Mouse (Mus musculus) cerebellum, postnatal 10 days (tissue): Measurements from ENCODE around the gene Gtf2h3.
A peak's percentile ranks its signal among the peaks of the same experiment; 100 is the strongest.
"Not testable (repeated sequence)": the region's sequence is repeated elsewhere in the genome, so short reads cannot be mapped to it uniquely, and the experiment has no call there.

Experiments
- DNase-seq, 2 experiments: peaks; one replicate each; pipeline ENCODE4 v3.0.0; 2021; ENCODE audit warnings: mixed read lengths in 2 of 2

Gene Gtf2h3

DNA sequence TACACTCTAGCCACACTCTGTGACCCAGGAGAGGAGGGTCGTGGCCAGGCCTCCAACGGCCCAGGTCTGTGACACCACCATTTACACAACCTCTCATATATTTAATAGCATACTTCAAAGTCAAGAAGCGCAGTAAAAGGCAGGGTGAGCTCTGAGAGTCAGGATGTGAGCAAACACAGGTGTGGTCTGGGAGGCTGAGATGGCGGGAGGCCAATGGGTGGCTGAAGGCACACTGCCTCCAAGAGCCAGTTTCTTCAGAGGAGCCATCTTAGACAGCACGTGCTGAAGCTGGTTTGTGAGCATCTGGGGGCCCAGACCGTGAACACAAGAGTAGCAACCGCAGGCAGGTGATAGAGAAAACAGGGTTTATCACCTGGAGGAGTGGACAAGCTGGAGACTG, 3.5 kb upstream of the Gtf2h3 start:
- no peak for DNase-seq

DNA sequence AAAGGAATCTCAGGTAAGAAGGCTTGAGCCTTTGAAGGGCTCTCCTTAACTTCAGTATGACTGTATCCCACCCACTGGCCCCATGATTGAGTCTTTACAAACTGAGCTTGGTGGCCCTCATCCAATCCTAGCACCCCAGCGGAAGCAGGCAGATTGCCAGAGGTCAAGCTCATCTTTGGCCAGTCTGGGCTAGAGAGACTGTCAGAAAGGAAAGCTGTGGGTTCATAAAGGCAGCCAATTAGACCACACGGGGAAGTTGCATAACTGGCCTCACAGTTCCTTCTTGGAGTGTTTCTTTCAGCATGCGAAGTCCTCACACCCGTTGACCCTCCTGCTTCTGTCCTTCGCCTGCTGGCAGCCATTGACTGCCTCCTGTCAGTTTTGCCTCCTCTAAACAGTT, 3.6 kb downstream of the Gtf2h3 start:
- DNase-seq: peak in 1 of 2 experiments; percentile 18

DNA sequence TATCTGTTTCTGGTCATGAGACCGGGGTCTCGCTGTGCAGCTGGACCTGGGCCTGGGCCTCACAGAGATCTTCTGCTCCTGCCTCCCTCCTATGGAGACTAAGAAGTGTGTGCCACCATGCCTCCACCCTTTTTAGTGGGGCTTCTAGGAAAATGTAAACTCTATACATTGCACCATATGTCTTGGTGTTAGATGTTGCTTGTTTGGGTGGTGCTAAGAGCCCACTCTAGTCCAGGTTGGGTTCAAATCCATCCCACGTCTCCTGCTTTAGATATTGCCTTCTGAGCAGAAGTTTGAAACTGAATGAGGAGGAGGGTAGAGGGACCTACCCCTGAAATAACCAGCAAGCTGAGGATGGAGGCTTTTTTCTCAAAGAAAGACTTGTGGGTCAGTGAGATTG, 13.8 kb downstream of the Gtf2h3 start:
- DNase-seq: no peak

DNA sequence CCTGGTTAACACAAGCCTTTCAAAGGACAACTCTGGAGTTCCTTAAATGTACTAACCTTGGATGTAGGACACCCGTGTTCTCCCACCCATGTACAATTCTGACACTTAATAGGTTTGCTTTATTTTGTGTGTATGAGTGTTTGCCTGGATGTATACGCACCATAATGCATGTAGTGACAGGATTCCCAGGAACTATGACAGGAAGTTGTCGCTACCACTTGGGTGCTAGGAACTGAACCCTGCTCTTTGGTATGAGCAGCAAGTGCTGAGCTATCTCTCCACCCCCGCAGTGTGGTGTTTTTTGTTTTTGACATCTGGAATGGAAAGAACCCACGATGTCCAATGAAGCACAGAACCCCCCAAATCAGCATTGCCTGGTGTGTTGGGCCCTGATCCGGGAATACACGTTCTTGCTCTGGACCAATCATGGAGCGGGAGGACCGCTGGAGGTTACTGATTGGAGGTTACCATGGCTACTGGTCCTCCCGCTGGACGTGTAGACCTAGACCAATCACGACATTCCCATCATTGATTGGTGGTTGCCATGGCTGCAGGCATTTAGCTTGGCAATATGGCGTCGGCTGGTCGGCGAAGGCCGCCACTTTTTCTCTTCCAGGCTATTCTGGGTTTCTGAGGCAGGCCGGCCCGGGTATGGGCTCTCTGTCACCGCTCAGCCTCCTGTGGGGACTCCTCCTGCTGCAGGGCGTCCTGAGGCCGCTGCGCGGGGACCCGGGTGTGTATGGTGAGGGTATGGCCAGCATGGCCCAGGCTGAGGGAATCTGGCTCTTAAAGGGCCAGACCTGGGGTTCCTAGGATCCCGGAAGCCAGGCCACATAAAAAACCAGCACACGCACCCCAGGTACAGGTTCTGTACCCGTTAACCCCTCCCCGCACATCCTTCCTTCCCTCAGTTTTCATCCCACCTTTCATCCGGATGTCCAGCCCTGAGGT, 19.6 kb downstream of the Gtf2h3 start:
- peak; percentile 96 to 97 for DNase-seq

DNA sequence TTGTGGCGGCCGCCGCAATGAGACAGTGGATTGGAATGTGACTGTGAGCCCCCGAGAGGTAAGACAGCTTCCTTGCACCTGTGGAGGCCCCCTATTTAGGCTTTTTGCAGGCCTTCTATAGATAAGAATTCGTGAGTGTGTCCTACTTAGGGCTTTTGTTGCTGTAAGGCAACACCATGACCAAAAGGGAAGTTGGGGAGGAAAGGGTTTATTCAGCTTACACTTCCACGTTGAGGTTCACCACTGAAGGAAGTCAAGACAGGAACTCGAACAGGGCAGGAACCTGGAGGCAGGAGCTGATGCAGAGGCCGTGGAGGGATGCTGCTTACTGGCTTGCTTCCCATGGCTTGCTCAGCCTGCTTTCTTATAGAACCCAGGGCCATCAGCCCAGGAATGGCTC, 20.8 kb downstream of the Gtf2h3 start:
- not testable (repeated sequence) for DNase-seq

DNA sequence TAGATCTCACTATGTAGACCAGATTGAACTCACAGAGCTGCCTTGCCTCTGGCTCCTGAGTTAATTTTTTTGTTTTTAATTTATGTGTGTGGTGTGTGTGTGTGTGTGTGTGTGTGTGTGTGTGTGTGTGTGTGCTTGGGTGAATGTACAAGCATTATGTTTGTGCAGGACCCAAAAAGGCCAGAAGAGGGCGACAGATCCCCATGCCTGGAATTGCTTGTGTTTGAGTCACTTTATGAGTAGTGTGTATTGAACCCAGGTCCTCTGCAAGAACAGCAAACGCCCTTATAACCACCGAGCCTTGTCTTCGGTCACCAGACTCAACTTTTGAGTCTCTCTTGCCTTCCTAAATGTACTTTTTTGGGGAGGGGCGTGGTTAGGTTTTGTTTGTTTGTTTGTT, 23.4 kb downstream of the Gtf2h3 start:
- peak; percentile 74 to 80 for DNase-seq

DNA sequence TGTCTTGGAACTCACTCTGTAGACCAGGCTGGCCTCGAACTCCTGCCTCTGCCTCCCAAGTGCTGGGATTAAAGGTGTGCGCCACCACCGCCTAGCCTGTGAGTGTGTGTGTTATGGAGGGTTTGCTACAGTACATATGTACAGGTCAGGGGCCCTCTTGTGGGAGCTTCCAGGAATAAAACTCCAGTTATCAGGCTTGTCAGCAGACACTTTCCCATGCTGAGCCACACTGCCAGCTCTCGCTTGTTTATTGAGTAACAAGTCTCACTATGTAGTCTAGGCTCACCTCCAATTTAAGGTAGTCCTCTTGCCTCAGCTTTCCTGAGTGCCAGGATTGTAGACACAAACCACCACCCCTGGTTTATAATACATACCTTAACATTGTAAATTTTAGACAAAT, 25.4 kb downstream of the Gtf2h3 start:
- DNase-seq: no peak

DNA sequence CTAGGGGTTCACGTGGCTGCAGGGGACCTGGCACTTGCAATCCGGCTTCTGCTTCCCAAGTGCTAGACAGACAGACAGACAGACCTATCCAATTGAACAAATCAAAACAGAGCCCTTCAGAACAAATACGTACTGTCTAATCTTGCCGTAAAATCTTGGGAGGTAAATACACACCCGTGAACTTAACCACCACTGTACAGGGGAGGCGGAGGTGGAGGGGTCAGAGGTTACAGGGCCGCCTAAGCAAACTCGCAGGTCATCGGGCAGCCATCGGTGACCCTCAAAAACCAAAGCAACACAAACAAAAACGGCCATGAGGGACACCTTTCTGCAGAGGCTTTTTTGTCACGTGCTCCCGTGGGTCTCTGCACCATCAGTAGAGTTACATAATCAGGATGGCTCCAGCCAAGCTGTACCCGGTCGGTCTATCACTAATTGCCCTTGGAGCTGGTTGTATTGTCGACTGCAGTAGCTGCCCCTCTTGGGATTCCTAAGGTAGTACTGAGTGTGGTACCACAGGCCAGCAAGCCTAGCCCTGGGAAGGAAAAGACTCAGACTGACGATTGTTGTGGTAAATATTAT, 26.2 kb downstream of the Gtf2h3 start:
- no peak for DNase-seq

DNA sequence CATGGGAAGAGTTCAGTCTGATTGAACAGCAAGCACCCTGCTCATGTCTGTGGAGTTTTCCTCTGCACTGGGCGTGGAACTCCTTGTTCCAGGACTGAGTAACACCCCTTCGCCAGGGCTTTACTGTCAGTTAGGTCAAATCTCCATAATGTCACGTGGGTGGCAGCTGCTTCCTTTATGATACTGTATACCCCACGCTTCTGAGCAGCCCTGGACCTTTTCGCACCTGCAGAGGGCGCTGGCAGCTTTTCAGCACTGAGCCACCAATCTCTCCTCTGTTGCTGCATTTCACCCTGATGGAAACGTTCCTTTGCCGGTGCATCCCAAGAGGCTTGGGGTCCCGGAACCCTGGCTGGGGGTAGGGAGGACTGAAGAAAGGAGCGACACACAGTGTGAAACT, 32.0 kb downstream of the Gtf2h3 start:
- no peak for DNase-seq

DNA sequence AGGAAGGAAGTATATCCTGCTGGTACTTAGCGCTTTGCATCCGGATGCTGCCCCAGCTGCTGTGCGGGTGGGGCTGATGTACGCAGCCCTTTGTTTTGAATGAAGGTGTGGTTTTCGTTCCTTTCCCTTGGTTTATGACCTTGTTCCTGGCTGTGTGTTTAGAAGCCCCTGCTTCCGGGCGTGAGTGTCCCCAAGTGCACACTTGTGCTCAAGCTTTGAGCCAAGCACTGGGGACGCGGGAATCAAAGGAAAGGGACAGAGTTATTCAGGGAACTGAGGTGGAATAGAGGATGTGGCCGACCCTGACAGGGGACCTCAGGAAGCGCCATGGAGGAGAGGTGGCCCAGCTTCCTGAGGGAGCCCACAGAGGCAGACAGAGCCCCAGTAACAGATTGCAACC, 35.8 kb downstream of the Gtf2h3 start:
- DNase-seq: no peak

DNA sequence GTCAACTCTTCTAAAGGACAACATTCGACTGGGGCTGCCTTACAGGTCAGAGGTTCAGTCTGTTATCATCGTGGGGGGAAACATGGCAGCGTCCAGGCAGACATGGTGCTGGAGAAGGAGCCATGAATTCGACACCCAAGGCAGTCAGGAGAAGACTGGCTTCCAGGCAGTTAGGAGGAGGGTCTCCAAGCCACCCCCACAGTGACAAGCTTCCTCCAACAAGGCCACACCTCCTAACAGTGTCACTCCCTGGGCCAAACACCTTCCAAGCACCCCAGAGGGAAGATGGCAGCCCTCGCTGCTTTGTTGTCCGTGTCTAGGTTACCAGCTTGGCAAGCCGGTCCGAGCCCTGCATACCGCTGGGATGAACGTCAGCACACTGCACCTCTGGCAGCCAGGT, 39.8 kb downstream of the Gtf2h3 start:
- no peak for DNase-seq

DNA sequence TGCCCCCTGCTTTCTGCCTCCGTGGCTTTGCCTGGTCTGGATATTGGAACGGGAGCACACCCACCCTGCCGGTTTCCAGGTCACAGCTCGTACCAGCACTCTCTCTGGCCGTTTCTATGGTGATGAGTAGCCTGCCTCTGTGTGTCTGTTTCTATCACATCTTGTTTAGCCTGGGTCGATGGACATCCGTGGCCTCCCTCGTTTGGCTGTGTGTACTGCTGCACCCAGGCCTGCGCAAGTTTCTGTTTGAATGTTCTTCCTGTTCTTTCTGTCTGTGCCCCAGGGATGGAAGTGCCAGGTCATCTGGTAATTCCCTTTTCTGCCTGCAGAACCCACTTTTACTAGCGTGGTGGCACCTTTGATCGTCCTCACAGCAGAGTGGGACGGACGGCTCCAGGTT, 42.4 kb downstream of the Gtf2h3 start:
- DNase-seq: no peak

DNA sequence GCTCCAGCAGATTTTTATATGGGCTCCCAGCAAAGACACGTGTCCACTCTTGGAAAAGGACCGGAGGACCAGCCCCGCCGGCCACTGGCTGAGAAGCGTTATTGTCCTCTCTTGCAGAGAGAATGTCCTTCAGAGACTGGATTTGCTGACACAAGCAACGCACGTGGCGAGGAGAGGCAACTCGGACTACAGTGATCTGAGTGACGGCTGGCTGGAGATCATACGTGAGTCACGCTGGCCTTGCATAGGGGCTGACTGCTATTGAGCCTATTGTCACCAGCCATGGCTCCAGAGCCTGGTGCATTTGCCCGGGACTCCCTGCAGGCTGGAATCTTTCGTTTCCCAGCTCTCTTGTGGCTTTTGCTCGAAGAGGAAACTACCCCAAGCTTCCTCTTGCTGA, 44.0 kb downstream of the Gtf2h3 start:
- DNase-seq: no peak

DNA sequence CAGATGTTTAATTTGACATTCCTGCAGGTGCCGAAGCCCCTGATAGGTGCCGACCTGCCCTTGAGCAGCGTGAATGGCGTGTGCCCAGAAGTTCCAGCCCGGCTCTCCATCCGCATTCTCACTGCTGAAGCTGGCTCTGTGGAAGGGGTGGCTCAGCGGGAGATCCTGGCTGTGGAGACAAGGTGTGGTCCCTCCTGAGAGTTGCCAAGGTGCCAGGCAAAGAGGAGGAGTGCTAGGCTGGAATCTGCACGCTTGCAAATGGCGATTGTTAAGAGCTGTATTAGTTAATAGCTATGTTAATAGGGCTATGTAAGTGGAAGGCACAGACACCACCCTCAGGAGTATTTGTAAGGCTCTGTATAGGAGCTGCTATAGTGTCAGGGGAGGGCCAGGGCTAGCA, 45.4 kb downstream of the Gtf2h3 start:
- DNase-seq: no peak

DNA sequence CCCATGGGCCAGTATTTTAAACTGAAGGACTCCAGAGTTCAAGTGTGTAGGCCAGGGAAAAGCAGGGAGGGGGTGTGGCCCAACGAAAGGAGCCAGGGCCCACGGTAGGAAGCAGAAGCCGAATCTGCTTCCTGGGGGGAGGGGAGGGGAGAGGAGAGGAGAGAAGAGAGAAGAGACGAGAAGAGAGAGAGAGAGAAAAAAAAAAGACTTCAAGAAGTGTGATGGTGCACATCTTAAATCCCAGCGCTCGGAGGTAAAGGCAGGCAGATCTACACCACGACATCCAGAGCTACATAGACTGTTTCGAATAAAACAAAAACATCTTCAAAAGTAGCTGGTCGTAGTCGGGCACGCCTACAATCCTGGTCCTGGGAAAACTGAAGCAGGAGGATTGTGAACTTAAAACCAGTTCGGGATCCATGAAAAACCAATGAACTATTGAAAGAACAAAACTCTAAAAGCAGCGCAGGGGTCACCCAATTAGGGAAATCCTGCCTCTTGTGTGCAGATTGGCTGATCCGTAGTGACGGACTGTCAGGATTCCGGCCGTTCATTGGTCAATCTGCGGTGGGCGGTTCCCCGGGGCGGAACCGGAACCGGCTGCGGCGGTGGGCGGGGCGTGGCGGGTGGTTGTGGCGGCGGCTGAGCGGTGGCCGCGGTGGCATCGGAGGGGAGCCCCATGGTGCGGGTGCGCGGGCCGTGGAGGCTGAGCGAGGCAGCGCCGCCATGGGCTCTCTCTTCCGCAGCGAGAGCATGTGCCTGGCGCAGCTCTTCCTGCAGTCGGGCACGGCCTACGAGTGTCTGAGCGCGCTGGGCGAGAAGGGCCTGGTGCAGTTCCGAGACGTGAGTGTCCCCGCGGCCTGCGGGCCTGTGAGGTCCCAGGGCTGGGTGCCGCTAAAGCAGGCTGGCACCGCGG, 49.8 kb downstream of the Gtf2h3 start, which contains the start of gene Atp6v0a2:
Gene Atp6v0a2, plus strand, starts transcription at position 129 of the 916 bp plus-strand sequence.
- peak; percentile 98 to 99 for DNase-seq

DNA sequence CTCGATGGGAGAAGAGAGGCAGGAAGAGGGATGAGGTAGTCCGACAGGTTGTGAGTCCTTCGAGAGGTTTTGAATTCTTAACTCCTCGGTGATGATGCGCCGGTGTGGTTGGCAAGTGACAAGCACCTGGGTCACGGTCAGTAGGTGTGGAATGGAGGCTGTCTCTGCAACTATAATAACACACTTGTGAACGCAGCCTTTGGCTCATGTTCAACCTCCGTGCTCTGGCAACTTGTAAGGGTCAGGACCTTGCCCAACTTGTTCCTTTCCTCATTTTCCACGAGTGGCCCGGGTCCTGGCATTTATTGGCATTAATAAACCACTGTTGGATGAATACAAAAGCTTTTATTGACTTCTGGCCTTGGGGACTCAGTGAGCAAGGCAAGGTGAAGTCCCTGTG, 50.7 kb downstream of the Gtf2h3 start:
- peak in 1 of 2 experiments; percentile 25 for DNase-seq

DNA sequence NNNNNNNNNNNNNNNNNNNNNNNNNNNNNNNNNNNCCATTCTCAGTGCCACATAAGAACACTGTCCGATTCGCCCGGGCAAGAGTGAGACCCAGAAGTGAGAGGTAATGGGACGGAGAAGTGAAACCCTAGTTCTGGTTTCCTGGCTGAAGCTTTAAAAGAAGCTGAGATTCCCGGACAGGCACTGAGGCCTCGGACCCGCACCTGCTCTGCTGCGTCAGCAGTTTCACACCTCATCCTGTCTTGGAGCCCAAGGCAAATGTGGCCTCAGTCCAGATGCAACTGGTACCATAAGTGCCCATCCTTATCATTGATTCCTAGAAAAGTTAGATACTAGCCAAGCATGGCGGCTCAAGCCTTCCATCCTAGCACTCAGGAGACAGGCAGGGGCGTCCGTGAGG, 52.7 kb downstream of the Gtf2h3 start:
- DNase-seq: no peak

DNA sequence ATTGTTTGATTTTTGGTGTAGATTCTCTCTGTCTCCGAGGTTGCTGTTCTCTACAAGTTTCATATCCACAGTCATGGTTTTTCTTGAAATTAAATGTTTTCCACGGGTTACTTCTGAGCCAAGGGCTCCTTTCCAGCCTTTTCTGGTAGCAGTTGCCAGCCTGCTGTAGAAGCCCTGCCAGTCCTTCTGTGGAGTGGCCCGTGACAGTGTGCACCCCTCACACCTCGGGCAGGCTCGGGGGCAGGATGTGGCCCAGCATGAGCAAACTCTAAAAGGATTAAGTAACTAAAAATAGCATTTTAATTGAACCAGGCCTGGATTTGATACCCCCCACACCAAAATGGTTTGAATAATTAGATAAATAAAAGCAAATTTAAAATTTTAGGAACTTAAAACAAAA, 53.5 kb downstream of the Gtf2h3 start:
- DNase-seq: peak; percentile 33 to 46

DNA sequence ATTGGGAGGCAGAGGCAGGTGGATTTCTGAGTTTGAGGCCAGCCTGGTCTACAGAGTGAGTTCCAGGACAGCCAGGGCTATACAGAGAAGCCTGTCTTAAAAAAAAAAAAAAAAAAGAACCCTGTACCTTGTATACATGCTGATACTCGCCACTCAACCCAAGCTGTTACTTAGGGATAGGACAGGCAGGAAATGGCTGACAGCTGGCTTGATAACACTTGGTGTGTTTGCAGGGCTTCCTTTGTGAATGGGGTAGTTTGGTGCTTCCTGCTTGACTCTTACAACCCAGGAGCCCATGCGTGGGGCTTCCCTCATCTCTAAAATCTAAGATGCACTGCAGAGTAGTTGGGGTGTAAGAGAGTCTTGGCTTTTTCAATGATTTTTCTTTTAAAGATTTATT, 54.5 kb downstream of the Gtf2h3 start:
- no peak for DNase-seq

DNA sequence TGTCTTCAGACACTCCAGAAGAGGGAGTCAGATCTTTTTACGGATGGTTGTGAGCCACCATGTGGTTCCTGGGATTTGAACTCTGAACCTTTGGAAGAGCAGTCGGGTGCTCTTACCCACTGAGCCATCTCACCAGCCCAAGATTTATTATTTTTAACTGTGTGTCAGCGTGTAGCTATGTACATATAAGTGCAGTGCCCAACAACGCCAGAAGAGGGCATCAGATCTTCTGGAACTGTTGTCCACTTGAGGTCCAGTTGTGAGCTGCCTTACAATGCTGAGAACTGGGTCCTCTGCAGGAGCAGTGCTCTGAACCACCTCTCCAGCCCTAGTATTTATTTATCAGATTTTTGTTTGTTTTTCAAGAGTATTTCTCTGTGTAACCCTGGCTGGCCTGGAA, 56.1 kb downstream of the Gtf2h3 start:
- peak; percentile 65 to 74 for DNase-seq

DNA sequence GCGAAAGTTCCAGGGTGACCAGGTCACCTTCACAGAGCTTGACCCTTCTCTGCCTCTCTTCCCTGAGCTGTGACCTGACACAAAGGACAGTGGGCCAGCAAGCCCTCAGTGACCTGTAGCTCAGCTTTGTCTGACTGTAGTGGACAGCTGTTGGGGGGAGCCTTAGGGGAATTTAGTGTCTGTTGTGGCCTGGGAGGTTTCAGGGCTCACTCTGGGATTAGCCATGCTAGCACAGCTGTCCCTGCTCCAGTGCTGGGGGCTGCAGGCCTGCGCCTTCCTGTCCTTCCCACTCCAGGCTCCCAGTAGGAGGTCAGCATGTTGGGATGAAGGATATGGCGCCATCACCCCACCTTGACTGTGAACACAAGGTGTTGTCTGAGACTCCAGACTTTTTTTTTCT, 57.2 kb downstream of the Gtf2h3 start:
- no peak for DNase-seq

DNA sequence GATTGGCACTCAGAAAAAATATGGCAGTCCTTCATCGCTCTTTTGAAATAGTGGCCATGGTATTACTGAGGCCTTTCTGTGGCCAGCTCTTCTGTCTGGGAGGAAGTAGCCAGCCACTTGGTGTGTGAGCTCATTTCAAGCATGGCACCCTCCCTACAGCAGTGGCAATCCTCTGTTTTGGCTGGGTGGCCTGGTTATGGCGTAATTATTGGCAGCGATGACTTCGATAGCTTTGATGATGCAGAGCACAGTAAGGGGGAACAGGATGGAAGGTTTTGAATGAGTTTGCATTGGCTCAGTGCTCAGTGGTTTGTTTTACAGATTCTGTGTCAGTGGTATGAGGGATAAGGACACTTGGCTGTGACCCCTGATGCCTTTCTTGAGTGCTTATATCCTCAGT, 57.8 kb downstream of the Gtf2h3 start:
- no peak for DNase-seq

DNA sequence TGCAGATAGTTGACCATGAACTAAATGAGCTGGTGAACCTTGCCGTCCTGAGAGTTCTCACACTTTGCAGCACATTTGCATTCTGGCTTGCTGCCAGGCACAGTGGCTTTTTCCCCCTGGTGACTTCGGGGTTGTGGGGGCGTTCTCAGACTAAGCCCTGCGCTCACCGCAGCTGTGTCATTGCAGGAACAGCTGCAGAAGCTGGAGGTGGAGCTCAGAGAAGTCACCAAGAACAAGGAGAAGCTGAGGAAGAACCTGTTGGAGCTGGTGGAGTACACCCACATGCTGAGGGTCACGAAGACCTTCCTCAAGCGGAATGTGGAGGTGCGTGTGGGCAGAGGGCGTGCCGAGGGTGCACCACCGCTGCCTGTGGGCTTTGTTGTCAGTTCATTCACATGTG, 58.4 kb downstream of the Gtf2h3 start:
- no peak for DNase-seq
